Mouse (Mus musculus) embryonic facial prominence, embryonic 12.5 days (tissue): ENCODE measurements at regions not wholly inside any gene's neighbourhood (a gene's known extent, or its start where the extent isn't known, plus 50 kb on each side); places are given as distances from the start of the nearest gene placed in this dataset.

Experiments
- ATAC-seq: fragments of 200-750 bp; cut with Nextera tagmentation; 2 replicates; pipeline ENCODE4 v1.8.0; 2017; ENCODE audit not compliant: insufficient number of reproducible peaks, insufficient read depth, low FRiP score, low TSS enrichment
- H3K27ac ChIP-seq: fragments of 300-500 bp; sonication (generic); 2 replicates; pipeline ENCODE4 v1.5.1; 2016; ENCODE audit warnings: mild to moderate bottlenecking
- H3K27me3 ChIP-seq: fragments of 300-500 bp; sonication (generic); 2 replicates; pipeline ENCODE4 v1.6.1; 2016; ENCODE audit warnings: mild to moderate bottlenecking, moderate library complexity
- H3K36me3 ChIP-seq: fragments of 300-500 bp; sonication (generic); 2 replicates; pipeline ENCODE4 v1.6.1; 2016; ENCODE audit warnings: mild to moderate bottlenecking
- H3K4me1 ChIP-seq: fragments of 300-500 bp; sonication (generic); 2 replicates; pipeline ENCODE4 v1.6.1; 2016
- H3K4me2 ChIP-seq: fragments of 300-500 bp; sonication (generic); replicated peaks from 2 replicates; pipeline ENCODE4 v1.6.1; 2016; ENCODE audit warnings: mild to moderate bottlenecking, moderate library complexity
- H3K4me3 ChIP-seq: fragments of 300-500 bp; sonication (generic); 2 replicates; pipeline ENCODE4 v1.5.1; 2016; ENCODE audit warnings: mild to moderate bottlenecking
- H3K9ac ChIP-seq: fragments of 300-500 bp; sonication (generic); 2 replicates; pipeline ENCODE4 v1.6.1; 2016; ENCODE audit warnings: mild to moderate bottlenecking, moderate library complexity
- H3K9me3 ChIP-seq: fragments of 300-500 bp; sonication (generic); 2 replicates; pipeline ENCODE4 v1.6.1; 2016; ENCODE audit warnings: mild to moderate bottlenecking, moderate library complexity
- WGBS: fragments of 180-500 bp; shearing (Covaris S2); methylation state at CpG from one replicate; pipeline ENCODE4 v1.1.7; 2016; 5-methylcytosine and 5-hydroxymethylcytosine counted together

- Histone ChIP-seq H3K27me3 (no peaks in the 10 kb centered on the region), H3K4me1 (no peaks in the 10 kb centered on the region), H3K27ac (no peak overlapping the region), H3K4me3 (no peak overlapping the region), H3K9me3 (no peaks in the 10 kb centered on the region), H3K36me3 (no peaks in the 10 kb centered on the region), H3K9ac (no peak overlapping the region), H3K4me2 (no peak overlapping the region)
- WGBS: 56% methylated on average over 3 of the region's 3 CpGs
- no peak for ATAC-seq
Measured at GRCm38 (mm10) chr6:66263429-66263828, 271.8 kb upstream of the Mad2l1 start.

- 64% methylated on average over 1 of the region's 1 CpGs for WGBS
- Histone ChIP-seq H3K4me2 (no peak overlapping the region), H3K9me3 (no peaks in the 10 kb centered on the region), H3K4me1 (no peaks in the 10 kb centered on the region), H3K9ac (no peak overlapping the region), H3K27ac (no peak overlapping the region), H3K4me3 (no peak overlapping the region), H3K27me3 (no peaks in the 10 kb centered on the region), H3K36me3 (no peaks in the 10 kb centered on the region)
- no peak for ATAC-seq
Measured at GRCm38 (mm10) chr6:66263918-66264317, 271.3 kb upstream of the Mad2l1 start.

GRCm38 (mm10) chr6:66268427-66268826 is 266.8 kb upstream of the Mad2l1 start:
- ATAC-seq: no peak
- no peak overlapping the region for H3K9ac ChIP-seq
- no peak overlapping the region for H3K4me3 ChIP-seq
- H3K27me3 ChIP-seq: no peaks in the 10 kb centered on the region
- no peaks in the 10 kb centered on the region for H3K36me3 ChIP-seq
- no peak overlapping the region for H3K4me2 ChIP-seq
- H3K27ac ChIP-seq: no peak overlapping the region
- H3K9me3 ChIP-seq: no peaks in the 10 kb centered on the region
- 29% methylated on average over 3 of the region's 3 CpGs for WGBS
- H3K4me1 ChIP-seq: no peaks in the 10 kb centered on the region

DNA sequence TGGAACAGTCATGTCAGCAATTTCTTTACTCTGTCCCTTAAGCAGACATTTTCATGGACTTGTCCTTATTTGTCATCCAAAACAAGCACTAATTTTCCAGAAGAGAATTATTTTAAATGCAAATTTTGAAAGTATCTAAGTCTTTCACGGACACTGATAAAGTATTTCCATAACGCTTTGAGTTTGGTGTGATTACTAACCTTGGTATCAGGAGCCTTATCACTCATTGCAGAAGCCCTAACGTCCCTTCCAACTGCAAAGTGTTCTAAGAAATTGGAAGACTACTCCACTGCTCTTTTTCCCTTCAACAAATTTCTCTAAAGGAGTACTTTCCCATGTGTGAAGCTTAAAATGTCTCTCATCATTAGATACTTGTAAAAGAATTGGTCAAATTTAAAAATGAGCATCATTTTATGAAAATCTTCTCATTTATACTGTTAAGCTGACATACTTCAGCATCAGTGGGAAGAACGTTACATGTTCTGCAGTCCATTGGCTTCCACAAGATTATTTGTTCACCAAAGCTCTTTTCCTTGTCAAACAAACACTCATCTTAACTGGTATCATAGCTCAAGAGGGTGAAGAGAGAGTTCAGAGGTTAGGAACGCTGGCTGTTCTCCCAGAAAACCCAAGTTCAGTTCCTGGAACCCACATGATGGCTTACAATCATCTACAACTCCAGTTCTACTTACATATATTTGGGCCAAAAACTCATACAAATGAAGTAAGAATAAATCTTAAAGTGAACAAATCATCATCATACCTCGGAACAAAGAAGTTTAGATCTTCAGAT is 263.6 kb upstream of the Mad2l1 start:
- Histone ChIP-seq H3K4me1 (no peaks in the 10 kb centered on the region), H3K27me3 (no peaks in the 10 kb centered on the region), H3K9me3 (no peaks in the 10 kb centered on the region), H3K27ac (no peak overlapping the region), H3K9ac (no peak overlapping the region), H3K36me3 (no peaks in the 10 kb centered on the region), H3K4me3 (no peak overlapping the region), H3K4me2 (no peak overlapping the region)
- ATAC-seq: no peak
- WGBS: 86% methylated on average over 6 of the region's 6 CpGs

- no peaks in the 10 kb centered on the region for H3K27me3 ChIP-seq
- H3K9ac ChIP-seq: no peak overlapping the region
- no peak overlapping the region for H3K4me3 ChIP-seq
- H3K27ac ChIP-seq: no peak overlapping the region
- H3K4me2 ChIP-seq: no peak overlapping the region
- no peaks in the 10 kb centered on the region for H3K9me3 ChIP-seq
- no peaks in the 10 kb centered on the region for H3K4me1 ChIP-seq
- 82% methylated on average over 2 of the region's 2 CpGs for WGBS
- no peak for ATAC-seq
- H3K36me3 ChIP-seq: no peaks in the 10 kb centered on the region
Measured at GRCm38 (mm10) chr6:66272216-66272615, 263.0 kb upstream of the Mad2l1 start.

GRCm38 (mm10) chr6:66274737-66275136 is 260.5 kb upstream of the Mad2l1 start:
- no peak for ATAC-seq
- Histone ChIP-seq H3K4me3 (no peak overlapping the region), H3K36me3 (no peaks in the 10 kb centered on the region), H3K27ac (no peak overlapping the region), H3K4me1 (no peaks in the 10 kb centered on the region), H3K27me3 (no peaks in the 10 kb centered on the region), H3K9ac (no peak overlapping the region), H3K9me3 (no peaks in the 10 kb centered on the region), H3K4me2 (no peak overlapping the region)
- 88% methylated on average over 4 of the region's 4 CpGs for WGBS

GRCm38 (mm10) chr6:66280701-66281100 is 254.5 kb upstream of the Mad2l1 start:
- Histone ChIP-seq H3K27ac (no peak overlapping the region), H3K9ac (no peak overlapping the region), H3K4me1 (no peaks in the 10 kb centered on the region), H3K4me3 (no peak overlapping the region), H3K36me3 (no peaks in the 10 kb centered on the region), H3K27me3 (no peaks in the 10 kb centered on the region), H3K4me2 (no peak overlapping the region), H3K9me3 (no peaks in the 10 kb centered on the region)
- ATAC-seq: no peak
- WGBS: 85% methylated on average over 8 of the region's 8 CpGs

GRCm38 (mm10) chr6:66282566-66283115 is 252.5 kb upstream of the Mad2l1 start:
- no peak overlapping the region for H3K4me3 ChIP-seq
- no peaks in the 10 kb centered on the region for H3K9me3 ChIP-seq
- no peaks in the 10 kb centered on the region for H3K4me1 ChIP-seq
- H3K27me3 ChIP-seq: no peaks in the 10 kb centered on the region
- WGBS: 82% methylated on average over 6 of the region's 6 CpGs
- no peak overlapping the region for H3K9ac ChIP-seq
- ATAC-seq: no peak
- no peak overlapping the region for H3K4me2 ChIP-seq
- no peak overlapping the region for H3K27ac ChIP-seq
- H3K36me3 ChIP-seq: no peaks in the 10 kb centered on the region

GRCm38 (mm10) chr6:66283521-66283920 is 251.7 kb upstream of the Mad2l1 start:
- Histone ChIP-seq H3K4me3 (no peak overlapping the region), H3K4me1 (no peaks in the 10 kb centered on the region), H3K36me3 (no peaks in the 10 kb centered on the region), H3K4me2 (no peak overlapping the region), H3K9ac (no peak overlapping the region), H3K9me3 (no peaks in the 10 kb centered on the region), H3K27me3 (no peaks in the 10 kb centered on the region), H3K27ac (no peak overlapping the region)
- no peak for ATAC-seq
- WGBS: 91% methylated on average over 4 of the region's 4 CpGs

DNA sequence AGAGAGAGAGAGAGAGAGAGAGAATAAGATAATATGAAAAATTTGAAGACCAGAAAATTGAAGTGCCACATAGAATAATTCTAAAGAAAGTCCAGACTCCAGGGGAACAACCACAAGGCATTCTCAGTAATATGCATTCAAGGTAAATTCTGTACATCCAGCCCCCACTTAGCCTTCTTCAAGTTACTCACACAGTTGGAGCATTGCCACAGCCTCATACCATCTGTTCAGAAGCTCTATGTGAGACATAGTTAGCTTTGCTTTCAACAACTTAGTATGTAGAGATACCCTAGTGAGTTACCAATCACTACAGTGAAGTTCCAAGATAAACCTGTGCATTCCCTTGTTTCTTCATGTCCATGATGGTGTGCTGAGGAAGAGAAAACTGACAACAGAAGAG is 247.6 kb upstream of the Mad2l1 start:
- H3K36me3 ChIP-seq: no peaks in the 10 kb centered on the region
- H3K9ac ChIP-seq: no peak overlapping the region
- no peaks in the 10 kb centered on the region for H3K4me1 ChIP-seq
- H3K9me3 ChIP-seq: no peaks in the 10 kb centered on the region
- H3K27me3 ChIP-seq: no peaks in the 10 kb centered on the region
- no peak overlapping the region for H3K27ac ChIP-seq
- H3K4me3 ChIP-seq: no peak overlapping the region
- H3K4me2 ChIP-seq: no peak overlapping the region
- ATAC-seq: no peak

DNA sequence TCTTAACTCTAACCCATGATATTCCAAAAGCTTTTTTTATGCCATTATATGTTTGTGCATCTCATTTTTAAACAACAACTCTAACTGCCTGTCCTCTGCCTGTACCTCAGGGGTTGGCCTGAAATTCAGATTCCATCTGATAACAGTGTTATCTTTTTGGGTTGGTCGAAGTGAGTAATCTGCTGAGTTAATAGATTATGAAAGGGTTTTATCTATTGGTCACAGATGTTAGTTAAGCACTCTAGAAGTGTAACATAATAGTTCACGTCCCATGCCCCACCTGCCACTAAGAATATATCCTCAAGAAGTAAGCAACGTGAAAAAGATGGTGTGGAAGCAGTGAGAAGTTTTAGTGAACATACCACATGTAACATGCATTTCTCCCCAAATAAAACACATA is 246.0 kb upstream of the Mad2l1 start:
- Histone ChIP-seq H3K36me3 (no peaks in the 10 kb centered on the region), H3K9ac (no peak overlapping the region), H3K4me3 (no peak overlapping the region), H3K4me2 (no peak overlapping the region), H3K27ac (no peak overlapping the region), H3K9me3 (no peaks in the 10 kb centered on the region), H3K27me3 (no peaks in the 10 kb centered on the region), H3K4me1 (no peaks in the 10 kb centered on the region)
- no peak for ATAC-seq
- WGBS: 45% methylated on average over 3 of the region's 3 CpGs

DNA sequence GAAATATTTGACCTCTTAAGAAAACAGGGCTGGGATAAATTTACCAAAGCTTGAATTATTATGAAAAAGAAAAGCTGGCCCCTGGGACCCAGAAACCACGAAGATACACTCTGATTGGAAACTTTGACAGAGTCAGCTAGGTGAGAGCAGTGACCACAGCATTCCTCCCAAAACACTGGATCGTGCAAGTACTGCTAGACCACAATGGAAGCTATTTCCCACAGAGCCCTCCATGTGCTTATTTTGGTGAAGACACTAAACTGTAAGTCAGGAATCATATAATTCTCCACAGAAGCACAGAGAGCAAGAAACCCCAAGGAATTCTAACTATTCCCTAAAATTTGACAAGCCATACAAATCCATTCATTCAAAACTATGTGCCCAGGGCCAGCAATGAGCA is 243.6 kb upstream of the Mad2l1 start:
- 60% methylated on average over 2 of the region's 2 CpGs for WGBS
- no peaks in the 10 kb centered on the region for H3K36me3 ChIP-seq
- no peaks in the 10 kb centered on the region for H3K4me1 ChIP-seq
- H3K9me3 ChIP-seq: no peaks in the 10 kb centered on the region
- no peak for ATAC-seq
- no peak overlapping the region for H3K4me3 ChIP-seq
- H3K9ac ChIP-seq: no peak overlapping the region
- no peak overlapping the region for H3K27ac ChIP-seq
- no peak overlapping the region for H3K4me2 ChIP-seq
- no peaks in the 10 kb centered on the region for H3K27me3 ChIP-seq
